Mouse (Mus musculus) limb, embryonic 10.5 days (tissue): Measurements from ENCODE around the gene Zfp607a. TPM values are rescaled to one million over a fixed set of nuclear protein-coding genes. Genes with fewer than 3 reads are reported as not detected.
"Not testable (repeated sequence)": the region's sequence is repeated elsewhere in the genome, so short reads cannot be mapped to it uniquely, and the experiment has no call there.

Experiments used
- DNase-seq: peaks from one replicate; pipeline ENCODE4 v3.0.0-alpha.2; 2017; ENCODE audit warnings: low spot score
- H3K27ac ChIP-seq: fragments of 300-500 bp; sonication (generic); 2 replicates; pipeline ENCODE4 v1.5.1; 2016; ENCODE audit warnings: mild to moderate bottlenecking
- H3K27me3 ChIP-seq: fragments of 300-500 bp; sonication (generic); 2 replicates; pipeline ENCODE4 v1.6.1; 2016; ENCODE audit warnings: low read depth, mild to moderate bottlenecking; ENCODE audit not compliant: poor library complexity, severe bottlenecking
- H3K36me3 ChIP-seq: fragments of 300-500 bp; sonication (generic); 2 replicates; pipeline ENCODE4 v1.6.1; 2016; ENCODE audit warnings: mild to moderate bottlenecking, moderate library complexity
- H3K4me1 ChIP-seq: fragments of 300-500 bp; sonication (generic); 2 replicates; pipeline ENCODE4 v1.6.1; 2016
- H3K4me3 ChIP-seq: fragments of 300-500 bp; sonication (generic); 2 replicates; pipeline ENCODE4 v1.5.1; 2016; ENCODE audit warnings: mild to moderate bottlenecking, moderate library complexity
- H3K9me3 ChIP-seq: fragments of 300-500 bp; sonication (generic); replicated peaks from 2 replicates; pipeline ENCODE4 v1.6.1; 2016; ENCODE audit warnings: mild to moderate bottlenecking
- WGBS: fragments of 180-500 bp; shearing (Covaris S2); methylation state at CpG from one replicate; pipeline ENCODE4 v1.1.7; 2016; 5-methylcytosine and 5-hydroxymethylcytosine counted together
- polyA plus RNA-seq: library from polyadenylated mRNA; unstranded; fragments of >200 nt; fragmentation: Nextera tagmentation; extraction: Ambion mirVana; gene quantifications from 2 replicates; pipeline ENCODE4 v1.2.1, GENCODE M21; 2016

Gene Zfp607a
- 3.6 and 3.9 TPM in 2 replicates for polyA plus RNA-seq

- no peak within 1 kb of the TSS for H3K27ac ChIP-seq
- no peaks in the 10 kb centered on the region for H3K27me3 ChIP-seq
- no peaks in the 10 kb centered on the region for H3K9me3 ChIP-seq
- H3K4me1 ChIP-seq = peaks cover 14% of the 10 kb centered on the region
- peaks cover 40% of the 10 kb centered on the region for H3K36me3 ChIP-seq
- no peak for DNase-seq
- no peak within 1 kb of the TSS for H3K4me3 ChIP-seq
- 92% methylated on average over 1 of the region's 1 CpGs for WGBS
Observed at GRCm38 (mm10) chr7:27857227-27857626, at the start of gene Zfp607a. Gene Zfp607a, plus strand, starts transcription at chr7:27857527.

- H3K27ac ChIP-seq = no peak overlapping the region
- H3K27me3 ChIP-seq = no peaks in the 10 kb centered on the region
- H3K4me3 ChIP-seq = no peak overlapping the region
- DNase-seq = no peak
- H3K36me3 ChIP-seq = peaks cover 58% of the 10 kb centered on the region
- no peaks in the 10 kb centered on the region for H3K4me1 ChIP-seq
- no peaks in the 10 kb centered on the region for H3K9me3 ChIP-seq
- 96% methylated on average over 7 of the region's 7 CpGs for WGBS
Observed at GRCm38 (mm10) chr7:27818526-27819110, 38.7 kb upstream of the Zfp607a start.

GRCm38 (mm10) chr7:27822611-27823010 lies 34.7 kb upstream of the Zfp607a start:
- Histone ChIP-seq H3K9me3 (0 out of 2 replicates have a peak, but pooled peaks cover 2% of the 10 kb centered on the region), H3K27ac (no peak overlapping the region), H3K36me3 (peaks cover 32% of the 10 kb centered on the region), H3K27me3 (no peaks in the 10 kb centered on the region), H3K4me3 (no peak overlapping the region), H3K4me1 (no peaks in the 10 kb centered on the region)
- DNase-seq = no peak

GRCm38 (mm10) chr7:27834131-27834530 lies 23.2 kb upstream of the Zfp607a start:
- DNase-seq = no peak
- no peaks in the 10 kb centered on the region for H3K36me3 ChIP-seq
- H3K4me1 ChIP-seq = peaks cover 6% of the 10 kb centered on the region; the same call in 1 of the 2 replicates
- no peaks in the 10 kb centered on the region for H3K27me3 ChIP-seq
- H3K9me3 ChIP-seq = no peaks in the 10 kb centered on the region
- H3K4me3 ChIP-seq = no peak overlapping the region
- 82% methylated on average over 2 of the region's 2 CpGs for WGBS
- H3K27ac ChIP-seq = no peak overlapping the region

GRCm38 (mm10) chr7:27837896-27838295 lies 19.4 kb upstream of the Zfp607a start:
- Histone ChIP-seq H3K4me1 (peaks cover 12% of the 10 kb centered on the region; the same call in 1 of the 2 replicates), H3K4me3 (peak overlapping the region; percentile 62), H3K27ac (peak overlapping the region; percentile 84), H3K36me3 (no peaks in the 10 kb centered on the region; the same call in 1 of the 2 replicates), H3K27me3 (no peaks in the 10 kb centered on the region), H3K9me3 (no peaks in the 10 kb centered on the region)
- 40% methylated on average over 6 of the region's 6 CpGs for WGBS
- DNase-seq = no peak

- DNase-seq = peak; percentile 88
- no peaks in the 10 kb centered on the region; the same call in 1 of the 2 replicates for H3K36me3 ChIP-seq
- 4% methylated on average over 34 of the region's 34 CpGs for WGBS
- no peaks in the 10 kb centered on the region for H3K9me3 ChIP-seq
- peak within 1 kb of the TSS; percentile 84 for H3K27ac ChIP-seq
- H3K4me3 ChIP-seq = peak within 1 kb of the TSS; percentile 62
- peaks cover 12% of the 10 kb centered on the region; the same call in 1 of the 2 replicates for H3K4me1 ChIP-seq
- no peaks in the 10 kb centered on the region for H3K27me3 ChIP-seq
Observed at GRCm38 (mm10) chr7:27838323-27839249, 18.7 kb upstream of the Zfp607a start, which contains the start of gene Zfp59. Gene Zfp59, plus strand, starts transcription at chr7:27838607.

- Histone ChIP-seq H3K4me1 (peaks cover 12% of the 10 kb centered on the region; the same call in 1 of the 2 replicates), H3K36me3 (peaks cover 4% of the 10 kb centered on the region), H3K27ac (no peak overlapping the region), H3K27me3 (no peaks in the 10 kb centered on the region), H3K4me3 (peak overlapping the region; percentile 62), H3K9me3 (no peaks in the 10 kb centered on the region)
- no peak for DNase-seq
- 97% methylated on average over 7 of the region's 7 CpGs for WGBS
Observed at GRCm38 (mm10) chr7:27839596-27839995, 17.7 kb upstream of the Zfp607a start.

GRCm38 (mm10) chr7:27840104-27840503 lies 17.2 kb upstream of the Zfp607a start:
- H3K27me3 ChIP-seq = no peaks in the 10 kb centered on the region
- no peaks in the 10 kb centered on the region for H3K9me3 ChIP-seq
- peaks cover 9% of the 10 kb centered on the region for H3K36me3 ChIP-seq
- WGBS = 94% methylated on average over 6 of the region's 6 CpGs
- peaks cover 12% of the 10 kb centered on the region; the same call in 1 of the 2 replicates for H3K4me1 ChIP-seq
- H3K27ac ChIP-seq = no peak overlapping the region
- H3K4me3 ChIP-seq = no peak overlapping the region
- no peak for DNase-seq

GRCm38 (mm10) chr7:27859301-27860251 lies 2.2 kb downstream of the Zfp607a start:
- no peaks in the 10 kb centered on the region for H3K9me3 ChIP-seq
- no peak for DNase-seq
- no peaks in the 10 kb centered on the region for H3K27me3 ChIP-seq
- 35% methylated on average over 10 of the region's 10 CpGs for WGBS
- H3K4me3 ChIP-seq = peak overlapping the region; percentile 69
- H3K4me1 ChIP-seq = peaks cover 14% of the 10 kb centered on the region
- peak overlapping the region; percentile 86 for H3K27ac ChIP-seq
- H3K36me3 ChIP-seq = peaks cover 33% of the 10 kb centered on the region

- H3K27ac ChIP-seq = peak overlapping the region; percentile 86
- peaks cover 29% of the 10 kb centered on the region for H3K36me3 ChIP-seq
- H3K4me3 ChIP-seq = peak overlapping the region; percentile 69
- H3K27me3 ChIP-seq = no peaks in the 10 kb centered on the region
- DNase-seq = peak; percentile 67
- H3K9me3 ChIP-seq = no peaks in the 10 kb centered on the region
- under 1% methylated on average over 22 of the region's 22 CpGs for WGBS
- H3K4me1 ChIP-seq = peaks cover 14% of the 10 kb centered on the region
Observed at GRCm38 (mm10) chr7:27860396-27861235, 3.3 kb downstream of the Zfp607a start.

- peaks cover 37% of the 10 kb centered on the region for H3K36me3 ChIP-seq
- not testable (repeated sequence) for H3K4me3 ChIP-seq, H3K27ac ChIP-seq, DNase-seq, H3K9me3 ChIP-seq, H3K27me3 ChIP-seq
- 91% methylated on average over 5 of the region's 5 CpGs for WGBS
- H3K4me1 ChIP-seq = peaks cover 14% of the 10 kb centered on the region
Observed at GRCm38 (mm10) chr7:27862578-27862977, 5.3 kb downstream of the Zfp607a start.
